Mouse (Mus musculus) large intestine, adult 2 months (tissue): Measurements from ENCODE around the gene Csf3. TPM values are rescaled to one million over a fixed set of nuclear protein-coding genes. Genes with fewer than 3 reads are reported as not detected.
"Not testable (repeated sequence)": the region's sequence is repeated elsewhere in the genome, so short reads cannot be mapped to it uniquely, and the experiment has no call there.

Experiments
- DNase-seq: peaks from one replicate; pipeline ENCODE4 v3.0.0-alpha.2; 2012; ENCODE audit warnings: low read depth, low spot score
- WGBS: fragments of 180-500 bp; shearing (Covaris S2); methylation state at CpG from one replicate; pipeline ENCODE4 v1.1.7; 2018; 5-methylcytosine and 5-hydroxymethylcytosine counted together
- polyA plus RNA-seq: library from polyadenylated mRNA; depleted of rRNA; stranded (reverse); fragments of >200 nt; gene quantifications from 2 replicates; pipeline ENCODE4 v1.2.3, GENCODE M21; 2012

The Csf3 gene
- polyA plus RNA-seq, 1 experiment = not detected

DNA sequence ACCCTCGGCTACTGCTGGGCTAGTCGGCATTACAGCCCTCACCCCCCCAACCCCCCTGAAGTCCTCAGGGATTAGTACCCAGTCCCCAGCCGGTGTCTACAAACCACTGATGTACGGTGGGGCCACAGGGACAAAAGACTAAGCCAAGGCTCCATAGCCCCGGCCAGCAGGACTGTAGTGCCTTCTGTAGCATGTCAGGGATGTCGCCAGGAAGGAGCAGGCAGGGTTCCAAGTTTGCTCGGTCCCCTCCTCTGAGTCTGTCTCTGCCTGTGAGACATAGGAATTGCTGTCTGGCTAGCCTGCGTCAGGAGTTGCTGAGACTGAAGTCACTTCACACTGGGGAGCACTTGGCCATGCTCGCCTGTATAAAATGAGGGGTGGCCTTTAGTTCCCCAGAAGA is 6.8 kb upstream of the Csf3 start:
- DNase-seq = no peak
- 82% methylated on average over 9 of the region's 9 CpGs for WGBS

DNA sequence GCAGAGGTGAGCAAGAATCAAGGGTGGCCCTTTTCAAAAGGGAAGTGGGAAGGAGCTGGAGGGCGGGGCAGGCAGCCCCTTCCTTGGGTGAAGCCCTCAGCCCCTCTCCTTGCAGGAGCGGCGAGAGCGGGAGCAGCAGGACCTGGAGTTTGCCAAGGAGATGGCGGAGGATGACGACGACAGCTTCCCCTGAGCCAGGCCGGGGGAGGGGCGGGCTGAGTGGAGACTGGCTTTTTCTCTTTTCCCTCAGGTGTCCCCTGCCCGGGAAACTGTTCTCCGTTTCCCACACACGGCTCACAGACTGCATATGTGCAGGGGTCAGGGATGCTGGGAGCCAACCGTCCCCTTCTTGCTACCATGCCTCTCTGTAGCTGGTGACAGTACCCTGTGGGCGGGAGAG is 5.7 kb upstream of the Csf3 start:
- WGBS = 87% methylated on average over 14 of the region's 14 CpGs
- no peak for DNase-seq

DNA sequence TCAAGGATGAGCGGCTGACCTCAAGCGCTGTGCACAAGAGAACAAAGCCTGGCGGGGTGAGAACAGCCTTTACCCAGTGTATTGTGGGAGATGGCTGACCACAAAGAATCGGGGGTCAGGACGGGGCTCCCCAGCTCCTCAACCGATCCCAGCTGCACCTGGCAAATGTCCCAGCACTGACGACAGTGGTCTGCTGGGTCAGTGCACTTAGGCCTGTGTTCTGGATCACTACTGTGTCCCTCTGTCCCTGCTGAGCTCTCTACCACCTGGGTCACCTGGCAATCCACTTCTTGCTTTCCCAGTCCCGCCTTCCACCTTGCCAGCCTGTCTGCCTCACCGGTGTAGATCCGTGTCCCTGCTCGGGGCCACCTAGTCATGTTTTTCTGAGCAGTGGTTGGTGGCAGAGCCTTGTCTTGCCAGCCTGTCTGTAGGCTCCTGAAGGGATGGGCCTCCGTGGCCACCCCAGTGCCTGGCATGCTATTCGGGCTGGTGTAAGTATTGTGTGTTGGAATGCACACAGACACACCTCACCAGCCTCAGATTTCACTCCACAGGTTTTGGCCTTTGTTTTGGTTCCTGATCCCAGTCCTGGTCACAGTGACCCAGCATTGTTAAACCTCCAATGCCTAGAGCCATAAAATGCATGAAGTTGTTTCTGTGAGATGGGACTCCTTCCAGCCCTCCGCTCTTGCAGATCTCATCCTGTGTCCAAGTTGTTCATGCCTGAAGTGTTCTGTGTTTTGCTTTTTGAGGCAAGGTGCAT is 4.4 kb upstream of the Csf3 start:
- no peak for DNase-seq
- 65% methylated on average over 14 of the region's 14 CpGs for WGBS

DNA sequence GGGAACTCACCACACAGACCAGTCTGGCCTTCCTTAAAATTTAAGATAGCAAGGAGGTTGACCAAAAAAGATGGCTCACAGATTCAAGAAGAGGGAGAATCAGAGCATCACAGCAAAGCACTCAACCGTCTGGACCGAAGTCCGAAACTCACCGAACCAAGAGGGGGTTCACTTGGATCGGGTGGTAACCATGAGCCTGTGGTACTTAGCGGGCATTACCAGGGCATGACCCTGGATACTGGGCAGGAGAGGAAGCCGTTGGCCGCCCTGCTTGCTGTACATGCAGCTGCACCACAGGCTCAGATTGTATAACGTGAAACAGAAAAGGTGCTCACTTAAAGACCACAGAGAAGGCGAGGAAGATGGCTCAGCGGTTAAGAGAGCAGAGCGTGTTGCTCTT is 3.8 kb upstream of the Csf3 start:
- DNase-seq = no peak
- 88% methylated on average over 12 of the region's 12 CpGs for WGBS

DNA sequence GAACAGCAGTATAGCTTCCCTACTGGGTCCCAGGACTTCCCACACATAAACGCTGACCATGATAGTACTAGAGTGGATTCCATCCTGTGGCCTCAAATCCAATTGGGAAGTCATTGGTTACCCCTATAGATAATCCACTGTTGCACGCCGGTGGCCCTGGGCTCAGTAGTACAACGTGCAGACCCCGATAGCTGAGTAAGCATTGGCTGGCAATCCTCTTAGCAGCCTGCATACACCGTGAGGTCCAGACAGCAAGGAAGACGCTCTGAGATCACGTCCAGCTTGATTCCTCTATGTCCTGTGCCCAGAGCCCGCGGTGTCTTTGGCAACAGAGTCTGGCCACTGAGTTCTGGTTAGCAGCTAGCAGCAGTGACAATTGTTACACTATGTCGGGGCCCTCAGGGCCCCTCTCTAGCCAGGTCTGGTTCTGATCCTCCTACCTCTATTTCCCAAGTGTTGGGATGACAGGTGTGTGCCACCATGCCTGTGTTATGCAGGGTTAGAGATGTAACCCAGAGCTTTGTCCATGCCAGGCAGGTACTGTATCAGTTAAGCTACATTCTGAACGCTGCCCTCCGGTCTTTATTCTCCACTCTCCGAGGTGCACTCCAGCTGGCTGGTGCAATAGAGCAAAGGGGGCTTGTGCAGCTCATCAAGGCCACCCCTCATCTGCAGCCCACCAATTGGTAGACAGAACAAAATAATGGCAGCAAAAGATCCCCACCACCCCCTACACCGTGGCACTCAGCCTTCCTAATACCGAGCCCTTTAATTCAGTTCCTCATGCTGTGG is 2.0 kb upstream of the Csf3 start:
- WGBS = 84% methylated on average over 16 of the region's 16 CpGs
- DNase-seq = no peak

DNA sequence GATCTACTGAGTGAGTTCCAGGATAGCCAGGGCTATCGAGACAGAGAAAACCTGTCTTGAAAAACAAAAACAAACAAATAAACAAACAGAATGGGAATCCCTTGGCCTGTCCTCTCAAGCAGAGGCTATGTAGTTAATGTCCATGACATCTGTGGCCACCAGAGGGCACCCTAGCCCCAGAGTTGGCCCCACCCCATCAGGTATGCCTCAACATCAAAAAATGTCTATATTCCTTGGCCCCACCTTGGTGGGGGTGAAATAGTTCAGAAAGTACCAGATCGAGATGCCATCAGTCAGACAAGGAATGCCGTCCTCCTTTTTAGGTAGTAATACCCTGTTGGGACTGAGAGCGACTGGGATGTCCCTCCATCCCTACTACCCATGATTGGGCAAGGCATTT is 1.2 kb upstream of the Csf3 start:
- no peak for DNase-seq
- 23% methylated on average over 4 of the region's 4 CpGs for WGBS

DNA sequence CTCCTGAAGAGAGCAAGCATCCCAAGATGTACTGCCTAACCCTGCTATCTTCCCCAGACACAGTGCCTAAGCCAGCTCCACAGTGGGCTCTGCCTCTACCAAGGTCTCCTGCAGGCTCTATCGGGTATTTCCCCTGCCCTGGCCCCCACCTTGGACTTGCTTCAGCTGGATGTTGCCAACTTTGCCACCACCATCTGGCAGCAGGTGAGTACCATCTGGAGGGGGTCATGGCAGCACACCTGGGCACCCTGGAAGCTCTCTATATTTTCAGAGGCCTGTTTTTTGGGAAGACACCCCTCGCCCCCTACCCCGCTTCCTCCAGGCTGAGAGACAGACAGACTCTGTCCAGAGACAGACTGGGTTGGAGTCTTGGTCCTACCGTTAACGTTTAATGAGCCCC is 1.3 kb downstream of the Csf3 start:
- DNase-seq = no peak
- 63% methylated on average over 5 of the region's 5 CpGs for WGBS

DNA sequence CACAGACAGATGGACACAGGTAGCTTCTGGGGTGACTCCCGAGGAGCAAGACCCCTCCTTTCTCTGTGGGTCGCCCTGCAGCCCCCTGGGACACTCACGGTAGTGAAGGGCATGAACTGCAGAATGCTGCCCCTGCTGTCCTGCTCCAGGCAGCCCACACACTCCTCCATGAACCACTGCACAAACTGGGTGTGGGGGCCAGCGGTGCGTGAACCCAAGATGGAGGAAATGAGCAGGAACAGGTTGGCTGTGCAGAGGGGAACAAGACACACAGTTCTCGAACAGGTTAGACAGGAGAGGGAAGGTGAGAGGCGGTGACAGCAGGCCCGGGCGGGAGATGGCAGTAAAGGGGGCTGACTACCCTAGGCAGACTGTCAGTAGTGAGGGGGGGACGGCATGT is 4.0 kb downstream of the Csf3 start:
- WGBS = 91% methylated on average over 10 of the region's 10 CpGs
- DNase-seq = no peak

DNA sequence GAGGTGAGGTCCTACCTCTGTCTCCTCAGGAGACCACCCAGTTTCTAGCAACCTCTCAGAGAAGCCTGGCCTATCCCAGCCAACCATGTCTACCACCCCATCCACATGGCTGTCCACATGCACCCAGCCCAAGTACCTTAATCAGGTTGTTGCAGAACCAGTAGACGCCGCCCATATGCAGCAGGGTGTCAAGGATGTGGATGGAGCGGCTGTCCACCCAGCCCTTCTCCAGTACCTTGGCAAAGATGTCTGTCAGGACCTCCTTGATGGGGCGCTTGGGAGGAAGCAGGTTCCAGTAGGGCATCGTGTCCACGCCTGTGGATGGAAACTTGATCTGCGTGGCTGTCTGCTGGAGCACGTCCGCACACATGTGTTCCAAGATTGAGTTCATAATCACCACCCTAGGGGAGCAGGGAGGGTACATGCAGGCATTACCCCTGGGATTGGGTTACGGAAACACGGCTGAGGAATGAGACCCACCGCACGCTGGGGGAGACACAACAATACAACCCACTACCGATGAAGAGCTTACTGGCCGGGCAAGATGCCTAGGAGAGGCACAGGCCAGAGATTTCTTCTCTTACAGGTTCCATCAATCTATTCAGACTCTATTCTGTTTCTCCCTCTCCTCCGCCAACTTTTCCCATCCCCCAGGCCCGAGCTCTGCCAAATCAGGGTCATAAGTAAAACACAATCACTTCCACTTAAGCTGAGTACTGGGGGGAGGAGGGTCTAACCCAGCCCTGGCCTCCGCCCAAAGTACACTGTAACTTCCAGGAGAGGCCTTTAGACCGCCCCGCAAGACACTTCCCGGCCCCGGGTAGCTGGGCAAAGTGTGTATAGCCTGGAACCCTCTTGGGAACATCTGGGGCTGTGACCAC is 6.6 kb downstream of the Csf3 start:
- 66% methylated on average over 22 of the region's 22 CpGs for WGBS
- no peak for DNase-seq

DNA sequence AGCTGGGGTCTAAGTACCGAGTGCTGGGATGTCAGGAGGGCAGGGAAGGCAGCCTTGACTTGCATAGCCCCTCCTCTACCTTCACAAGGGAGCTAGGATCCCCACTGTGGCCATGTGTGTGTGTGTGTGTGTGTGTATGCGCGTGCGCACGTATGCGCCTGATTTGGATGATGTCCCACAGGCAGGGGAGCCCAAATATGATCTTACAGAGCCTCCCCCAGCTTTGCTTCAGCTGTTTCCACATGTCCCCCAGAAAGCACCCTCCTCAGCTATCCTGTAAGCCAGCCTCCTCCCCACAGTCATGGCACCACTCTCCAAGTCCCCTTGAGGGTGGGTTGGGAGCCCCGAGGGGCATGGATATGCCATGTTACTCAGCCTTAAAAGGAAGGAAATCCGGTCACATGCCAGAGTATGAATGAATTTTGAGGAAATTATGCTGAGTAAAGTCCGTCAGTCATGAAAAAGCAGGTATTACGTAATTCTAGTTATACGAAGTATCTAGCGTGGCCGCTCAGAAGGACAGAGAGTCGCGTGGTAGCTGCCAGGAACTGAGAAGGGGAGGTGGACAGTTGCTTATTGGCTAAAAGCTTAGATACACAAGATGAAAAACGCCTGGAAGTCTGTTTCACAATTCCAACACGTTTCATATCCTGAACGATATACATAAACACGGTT is 7.4 kb downstream of the Csf3 start:
- no peak for DNase-seq
- WGBS = 22% methylated on average over 19 of the region's 19 CpGs

DNA sequence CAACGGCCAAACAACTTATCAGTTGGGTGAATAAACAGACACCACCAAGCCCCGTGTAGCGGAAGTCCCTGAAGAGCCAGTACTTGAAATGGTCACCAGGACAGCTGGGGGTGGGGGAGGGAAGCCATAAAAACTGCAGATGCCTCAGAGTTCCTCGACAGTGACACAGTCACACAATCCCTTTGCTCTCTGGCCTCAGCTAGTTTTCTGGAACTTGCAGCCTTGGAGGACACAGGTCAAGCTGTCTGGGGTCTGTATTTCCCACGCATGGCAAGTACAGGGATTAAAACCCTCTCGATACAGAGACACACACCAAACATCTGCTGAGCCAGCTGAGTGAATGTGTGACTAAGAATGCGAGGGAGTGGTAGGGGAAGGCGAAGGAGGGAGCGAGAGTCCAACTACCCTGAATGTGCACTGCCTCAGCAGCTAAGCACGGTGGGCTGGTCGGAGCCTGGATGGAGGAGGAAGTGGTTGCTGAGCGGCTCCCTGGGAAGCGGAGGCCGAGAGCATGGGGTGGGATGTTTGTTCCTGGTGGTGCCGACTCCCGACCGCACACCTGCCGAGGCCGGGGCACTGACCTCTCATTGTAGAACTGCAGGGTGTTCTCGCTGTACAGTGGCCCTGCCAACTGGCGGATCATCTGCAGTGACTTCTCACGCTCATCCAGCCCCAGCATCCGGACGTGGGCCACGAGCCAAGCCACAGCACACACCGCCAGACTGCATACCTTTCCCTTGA is 8.1 kb downstream of the Csf3 start:
- DNase-seq = no peak
- WGBS = 5% methylated on average over 26 of the region's 26 CpGs

DNA sequence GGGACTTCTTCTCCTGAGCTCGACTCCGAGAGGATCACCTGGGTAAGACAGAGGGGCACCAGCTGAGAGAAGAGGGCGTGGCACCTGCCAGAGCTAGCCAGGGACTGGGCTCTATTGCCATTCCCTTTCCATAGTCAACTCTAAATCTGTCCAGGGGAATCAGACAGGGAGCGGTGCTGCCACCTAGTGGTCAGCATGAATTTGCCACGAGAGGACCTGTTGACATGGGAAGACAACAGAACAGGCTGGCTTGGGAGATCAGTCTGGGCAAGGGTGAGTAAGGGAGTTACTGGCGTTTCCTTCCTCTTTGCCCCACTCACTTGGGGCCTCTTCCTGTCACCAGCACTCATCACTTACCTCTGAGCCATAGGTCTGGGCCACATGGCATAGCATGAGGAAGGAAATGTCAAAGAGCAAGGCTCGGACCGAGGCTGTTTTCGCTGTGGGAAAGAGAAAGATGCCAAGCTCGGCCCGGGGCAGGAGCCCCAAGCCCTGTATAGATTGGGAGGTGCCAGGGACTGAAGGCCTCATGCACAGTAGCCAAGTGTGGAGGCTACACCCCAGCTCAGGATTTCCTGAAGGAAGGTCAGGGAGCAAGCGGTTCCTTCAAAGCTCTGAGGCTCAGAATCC is 9.5 kb downstream of the Csf3 start:
- WGBS = 40% methylated on average over 12 of the region's 12 CpGs
- no peak for DNase-seq

DNA sequence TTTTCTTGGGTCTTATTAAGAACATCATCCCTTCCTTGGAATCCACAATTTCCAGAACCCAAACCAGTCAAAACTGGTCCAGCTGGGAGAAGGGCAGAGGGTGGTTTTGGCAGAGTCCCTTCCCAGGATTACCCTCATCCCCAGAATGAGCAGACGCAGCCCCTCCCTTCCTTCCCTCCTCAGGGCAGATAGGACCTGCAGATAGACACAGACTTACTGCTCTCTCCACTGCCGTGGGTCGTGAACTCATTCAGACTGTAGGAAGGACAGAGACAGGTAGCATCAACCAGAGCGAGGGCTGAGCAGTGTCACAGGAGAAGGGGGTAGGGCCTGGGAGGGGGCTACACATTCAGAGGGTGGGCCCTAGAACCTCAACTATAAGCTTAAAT is 10.0 kb downstream of the Csf3 start:
- no peak for DNase-seq
- 70% methylated on average over 4 of the region's 4 CpGs for WGBS

DNA sequence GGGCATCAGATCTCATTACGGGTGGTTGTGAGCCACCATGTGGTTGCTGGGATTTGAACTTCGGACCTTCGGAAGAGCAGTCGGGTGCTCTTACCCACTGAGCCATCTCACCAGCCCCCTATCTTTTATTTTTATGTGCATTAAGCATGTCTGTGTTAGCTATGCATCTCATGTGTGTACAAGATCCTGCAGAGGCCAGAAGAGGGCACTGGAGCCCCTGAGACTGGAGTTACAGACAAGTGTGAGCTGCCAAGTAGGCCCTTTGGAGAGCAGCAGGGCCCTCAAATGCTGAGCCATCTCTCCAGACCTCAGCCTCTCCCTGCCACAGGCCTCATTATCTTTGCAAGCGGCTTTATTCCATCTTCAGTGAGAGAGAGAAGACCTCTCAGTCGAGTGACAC is 10.9 kb downstream of the Csf3 start:
- 80% methylated on average over 6 of the region's 6 CpGs for WGBS
- not testable (repeated sequence) for DNase-seq

DNA sequence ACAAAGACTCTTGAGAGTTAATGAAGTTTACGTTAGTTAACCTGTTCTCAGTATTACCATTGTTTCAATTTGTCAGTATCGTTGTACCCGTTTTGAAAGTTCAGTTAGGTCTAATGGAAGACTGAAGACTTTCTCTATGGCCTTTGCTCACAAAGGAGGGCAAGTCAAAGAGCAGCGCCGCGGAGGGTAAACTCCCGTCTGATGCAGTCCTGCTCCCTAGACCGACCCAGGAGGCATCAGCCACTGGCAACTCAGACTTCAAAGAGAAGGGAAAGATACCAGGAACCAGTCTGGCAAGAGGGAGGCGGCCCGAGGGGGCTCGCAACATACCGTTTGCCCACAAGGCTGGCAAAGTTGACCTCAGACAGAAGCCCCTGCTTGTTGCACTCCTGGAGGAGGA is 12.6 kb downstream of the Csf3 start:
- DNase-seq = no peak

DNA sequence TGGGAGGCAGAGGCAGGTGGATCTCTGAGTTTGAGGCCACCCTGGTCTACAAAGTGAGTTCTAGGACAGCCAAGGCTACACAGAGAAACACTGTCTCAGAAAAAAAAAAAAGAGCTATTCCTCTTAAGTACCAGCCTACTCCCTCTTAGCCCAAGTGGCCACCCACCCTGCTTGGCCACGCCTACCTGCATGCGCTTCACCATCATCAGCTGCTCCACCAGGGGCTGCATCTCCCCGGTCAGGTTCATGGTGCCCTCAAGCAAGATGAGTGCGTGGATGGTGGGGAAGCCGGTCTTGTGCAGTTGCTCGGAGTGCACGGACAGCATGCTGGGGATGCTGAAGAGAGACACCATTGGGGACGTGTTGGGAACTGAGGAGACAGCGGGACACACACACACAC is 14.9 kb downstream of the Csf3 start:
- 94% methylated on average over 9 of the region's 9 CpGs for WGBS
- DNase-seq = no peak

More for the DNA sequence above, 12.6 kb downstream of the Csf3 start:
- 80% methylated on average over 12 of the region's 12 CpGs for WGBS

DNA sequence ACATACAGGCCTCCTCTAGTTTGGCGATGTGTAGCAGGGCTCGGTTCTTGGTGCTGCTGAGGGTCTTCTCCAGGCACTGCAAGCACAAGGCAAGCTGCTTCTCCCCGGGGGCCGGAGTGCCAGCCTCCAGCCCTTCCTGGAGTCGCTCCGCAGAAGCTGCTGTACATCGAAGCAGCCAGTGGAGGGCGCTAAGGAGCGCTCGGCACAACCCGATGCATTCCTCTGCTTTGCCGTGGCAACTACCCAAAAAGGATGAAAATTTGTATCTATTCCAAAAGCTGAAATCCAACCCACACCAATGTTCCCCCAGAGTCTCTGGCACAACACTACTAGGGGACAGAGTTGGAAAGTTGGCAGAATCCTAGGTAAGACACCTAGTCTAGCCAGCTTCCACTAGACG is 16.8 kb downstream of the Csf3 start:
- WGBS = 18% methylated on average over 13 of the region's 13 CpGs
- no peak for DNase-seq

DNA sequence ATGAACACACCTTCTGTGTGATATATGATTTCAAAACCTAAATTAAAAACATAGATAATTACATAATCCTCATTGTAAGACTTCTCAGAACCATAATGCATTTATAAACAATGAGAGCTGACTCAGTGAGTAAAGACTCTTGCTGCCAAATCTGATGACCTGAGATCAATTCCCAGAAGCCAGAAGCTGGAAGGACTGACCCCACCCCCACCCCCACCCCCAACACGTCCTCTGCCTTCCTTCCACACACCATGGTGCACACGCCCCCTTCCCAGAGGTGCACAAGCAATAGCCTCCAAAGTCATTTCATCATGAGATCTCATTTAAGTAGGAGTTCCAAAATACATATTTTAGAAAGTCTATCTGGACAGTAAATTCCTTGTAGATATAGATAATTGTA is 19.7 kb downstream of the Csf3 start:
- DNase-seq = no peak
- WGBS = 83% methylated on average over 2 of the region's 2 CpGs
